Mouse (Mus musculus): ENCODE measurements around the gene Kcnq4.

DNA sequence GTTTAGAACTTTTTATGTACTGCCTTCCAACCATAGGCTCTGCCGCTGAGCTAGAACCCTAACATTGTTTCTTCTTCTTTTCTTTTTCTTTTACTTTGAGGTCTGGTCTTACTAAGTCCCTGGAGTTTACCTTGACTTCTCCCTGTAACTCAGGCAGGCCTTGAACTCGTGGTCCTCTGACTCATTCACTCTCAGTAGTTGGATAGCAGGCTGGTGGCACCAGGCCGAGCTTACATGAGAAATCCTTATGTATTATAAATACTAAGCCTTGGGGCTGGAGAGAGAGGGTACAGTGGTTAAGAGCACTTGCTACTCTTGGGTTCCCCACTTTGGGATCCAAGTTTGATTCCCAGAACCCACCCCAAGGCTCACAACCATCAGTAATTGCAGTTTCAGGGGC lies 74.8 kb downstream of the Kcnq4 start:
- TF ChIP-seq CTCF (IDR thresholded peaks at IDR 0.05) (no peak), EP300 (IDR thresholded peaks at IDR 0.05) (no peak)
